Mouse (Mus musculus) embryonic facial prominence, embryonic 12.5 days (tissue): ENCODE results near the gene Clstn3. TPM values are rescaled to one million over a fixed set of nuclear protein-coding genes. Genes with fewer than 3 reads are reported as not detected.
"Not testable (repeated sequence)": the region's sequence is repeated elsewhere in the genome, so short reads cannot be mapped to it uniquely, and the experiment has no call there.

Source experiments
- ATAC-seq: fragments of 200-750 bp; cut with Nextera tagmentation; 2 replicates; pipeline ENCODE4 v1.8.0; 2017; ENCODE audit not compliant: insufficient number of reproducible peaks, insufficient read depth, low FRiP score, low TSS enrichment
- H3K27ac ChIP-seq: fragments of 300-500 bp; sonication (generic); 2 replicates; pipeline ENCODE4 v1.5.1; 2016; ENCODE audit warnings: mild to moderate bottlenecking
- H3K27me3 ChIP-seq: fragments of 300-500 bp; sonication (generic); 2 replicates; pipeline ENCODE4 v1.6.1; 2016; ENCODE audit warnings: mild to moderate bottlenecking, moderate library complexity
- H3K36me3 ChIP-seq: fragments of 300-500 bp; sonication (generic); 2 replicates; pipeline ENCODE4 v1.6.1; 2016; ENCODE audit warnings: mild to moderate bottlenecking
- H3K4me1 ChIP-seq: fragments of 300-500 bp; sonication (generic); 2 replicates; pipeline ENCODE4 v1.6.1; 2016
- H3K4me2 ChIP-seq: fragments of 300-500 bp; sonication (generic); replicated peaks from 2 replicates; pipeline ENCODE4 v1.6.1; 2016; ENCODE audit warnings: mild to moderate bottlenecking, moderate library complexity
- H3K4me3 ChIP-seq: fragments of 300-500 bp; sonication (generic); 2 replicates; pipeline ENCODE4 v1.5.1; 2016; ENCODE audit warnings: mild to moderate bottlenecking
- H3K9ac ChIP-seq: fragments of 300-500 bp; sonication (generic); 2 replicates; pipeline ENCODE4 v1.6.1; 2016; ENCODE audit warnings: mild to moderate bottlenecking, moderate library complexity
- H3K9me3 ChIP-seq: fragments of 300-500 bp; sonication (generic); 2 replicates; pipeline ENCODE4 v1.6.1; 2016; ENCODE audit warnings: mild to moderate bottlenecking, moderate library complexity
- WGBS: fragments of 180-500 bp; shearing (Covaris S2); methylation state at CpG from one replicate; pipeline ENCODE4 v1.1.7; 2016; 5-methylcytosine and 5-hydroxymethylcytosine counted together
- polyA plus RNA-seq: library from polyadenylated mRNA; unstranded; fragments of >200 nt; fragmentation: Nextera tagmentation; extraction: Ambion mirVana; gene quantifications from 2 replicates; pipeline ENCODE4 v1.2.1, GENCODE M21; 2016

Gene Clstn3
- polyA plus RNA-seq, 1 experiment from 2014 or later, result 13.8 TPM

DNA sequence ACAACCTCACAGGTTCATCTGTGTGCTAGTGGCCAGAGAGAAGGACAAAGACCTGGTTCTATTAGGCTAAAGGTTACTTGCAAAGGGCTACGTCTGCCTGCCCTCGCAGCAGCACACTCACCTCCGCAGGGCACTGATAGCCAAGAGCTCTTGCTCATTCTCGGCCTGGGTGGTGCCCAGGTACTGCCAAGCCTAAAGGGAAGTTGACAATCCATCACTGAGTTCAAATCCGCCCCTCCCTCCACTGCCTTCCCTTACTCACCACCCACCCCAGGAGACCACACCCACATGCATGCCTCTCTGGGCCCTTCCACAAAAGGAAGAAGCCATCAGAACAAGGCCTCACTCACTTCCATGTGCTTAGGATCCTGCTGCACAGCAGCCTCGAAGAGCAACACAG lies 64.9 kb downstream of the Clstn3 start:
- Histone ChIP-seq H3K9me3 (no peaks in the 10 kb centered on the region), H3K4me1 (no peaks in the 10 kb centered on the region), H3K36me3 (peaks cover 83% of the 10 kb centered on the region), H3K27me3 (no peaks in the 10 kb centered on the region), H3K4me2 (no peak overlapping the region), H3K27ac (no peak overlapping the region), H3K9ac (no peak overlapping the region), H3K4me3 (no peak overlapping the region)
- WGBS, result 90% methylated on average over 6 of the region's 6 CpGs
- no peak for ATAC-seq

DNA sequence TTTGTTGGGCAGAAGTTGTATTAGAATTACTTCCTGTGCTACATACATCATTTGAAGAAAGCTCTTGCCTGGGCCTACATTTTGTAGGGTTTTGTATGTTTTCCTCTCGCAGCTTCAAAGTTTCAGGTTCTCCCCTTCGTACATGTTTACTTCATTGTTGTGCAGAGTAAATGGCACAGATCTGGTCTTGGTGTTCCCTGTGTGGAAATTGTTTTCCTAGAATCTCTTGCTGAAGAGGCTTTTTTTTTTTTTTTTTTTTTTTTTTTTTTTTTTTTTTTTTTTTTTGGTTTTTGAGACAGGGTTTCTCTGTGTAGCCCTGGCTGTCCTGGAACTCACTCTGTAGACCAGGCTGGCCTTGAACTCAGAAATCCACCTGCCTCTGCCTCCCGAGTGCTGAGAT lies 69.6 kb downstream of the Clstn3 start:
- H3K9me3 ChIP-seq, H3K27me3 ChIP-seq, ATAC-seq, H3K27ac ChIP-seq, H3K9ac ChIP-seq, H3K4me2 ChIP-seq, H3K4me1 ChIP-seq, H3K4me3 ChIP-seq: not testable (repeated sequence)
- peaks cover 42% of the 10 kb centered on the region for H3K36me3 ChIP-seq
- WGBS, result 95% methylated on average over 3 of the region's 3 CpGs

Other genes starting within 250 kb of the Clstn3 start
- not detected in 2 replicates for gene Vmn2r27, start 232.9 kb downstream of the Clstn3 start, polyA plus RNA-seq
- gene Cd163, start 160.1 kb downstream of the Clstn3 start, polyA plus RNA-seq, result not detected in 2 replicates
- gene Pex5, start 49.7 kb downstream of the Clstn3 start, polyA plus RNA-seq, result 59.1 and 64.5 TPM in 2 replicates
- gene C1rl, start 28.3 kb upstream of the Clstn3 start, polyA plus RNA-seq, result 0.24 and 0.45 TPM in 2 replicates
- 0.55 and 0.57 TPM in 2 replicates for gene C1ra, start 47.6 kb upstream of the Clstn3 start, polyA plus RNA-seq
- 1.1 and 1.4 TPM in 2 replicates for gene C1s1, start 77.6 kb upstream of the Clstn3 start, polyA plus RNA-seq
- gene C1rb, start 105.5 kb upstream of the Clstn3 start, polyA plus RNA-seq, result not detected in 2 replicates
- gene C1s2, start 171.3 kb upstream of the Clstn3 start, polyA plus RNA-seq, result not detected in 2 replicates
- 46.0 and 49.1 TPM in 2 replicates for gene Lpcat3, start 198.2 kb upstream of the Clstn3 start, polyA plus RNA-seq
- gene Emg1, start 247.4 kb upstream of the Clstn3 start, polyA plus RNA-seq, result 192 and 199 TPM in 2 replicates
- gene Phb2, start 247.5 kb upstream of the Clstn3 start, polyA plus RNA-seq, result 359 and 370 TPM in 2 replicates